Mouse (Mus musculus) left cerebral cortex, postnatal 10 days (tissue): ENCODE data around the gene Calml4. TPM values are rescaled to one million over a fixed set of nuclear protein-coding genes. Genes with fewer than 3 reads are reported as not detected.
A peak's percentile ranks its signal among the peaks of the same experiment; 100 is the strongest.
"Not testable (repeated sequence)": the region's sequence is repeated elsewhere in the genome, so short reads cannot be mapped to it uniquely, and the experiment has no call there.

ENCODE experiments used
- DNase-seq, 2 experiments: peaks; one replicate each; pipeline ENCODE4 v3.0.0; 2021 to 2022; ENCODE audit warnings: low spot score in 2 of 2, mixed read lengths in 1 of 2; ENCODE audit errors: extremely low spot score in 1 of 2
- intact Hi-C: fragments of 180-260 bp; cut with DNase I; formaldehyde crosslinking; loops from one replicate; pipeline ENCODE4 v1.15.1; 2025
- total RNA-seq, 2 experiments: library from RNA; stranded (reverse); gene quantifications; 2 replicates each; pipeline ENCODE4 v1.2.3; 2021

Gene Calml4
- 1 to 10 TPM in 1 of 2 experiments, under 1 TPM in 1; 0.57 to 1.5 TPM for total RNA-seq

GRCm38 (mm10) chr9:62857719-62858261 is at the start of gene Calml4:
Gene Calml4, plus strand, starts transcription at chr9:62858080.
- peak in 1 of 2 experiments; percentile 74 for DNase-seq
- intact Hi-C loops: no loop called here

DNA sequence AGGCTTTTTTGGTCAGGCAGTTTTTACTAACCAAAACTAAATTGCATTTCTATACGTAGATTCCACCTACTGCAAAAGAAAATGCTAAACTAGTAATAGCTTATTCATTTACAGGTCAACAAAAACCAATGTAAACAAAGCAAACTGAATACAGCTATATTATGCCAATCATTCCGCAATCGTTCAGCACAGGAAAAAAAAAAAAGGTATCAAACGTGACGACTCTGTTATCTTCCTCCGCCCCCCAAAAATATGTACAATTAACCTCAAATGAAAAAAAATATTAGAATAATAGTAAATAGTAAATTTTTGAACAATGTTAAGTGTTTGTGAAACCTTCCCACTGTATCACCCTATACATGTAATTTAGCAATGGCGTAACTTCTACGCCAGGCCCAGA is 47.8 kb upstream of the Calml4 start:
- intact Hi-C loops: no loop called here
- DNase-seq: no peak

- intact Hi-C loops: no loop called here
- DNase-seq: no peak
Measured at GRCm38 (mm10) chr9:62810543-62811515, 47.1 kb upstream of the Calml4 start.

GRCm38 (mm10) chr9:62811516-62812121 is 46.3 kb upstream of the Calml4 start, which contains the start of gene Fem1b:
Gene Fem1b, minus strand, starts transcription at chr9:62811934.
- intact Hi-C loops: no loop called here
- DNase-seq: peak; percentile 89 to 92

GRCm38 (mm10) chr9:62812216-62813049 is 45.4 kb upstream of the Calml4 start:
- intact Hi-C loops: no loop called here
- DNase-seq: no peak

GRCm38 (mm10) chr9:62814751-62815150 is 43.1 kb upstream of the Calml4 start:
- no peak for DNase-seq
- intact Hi-C loops: no loop called here

DNA sequence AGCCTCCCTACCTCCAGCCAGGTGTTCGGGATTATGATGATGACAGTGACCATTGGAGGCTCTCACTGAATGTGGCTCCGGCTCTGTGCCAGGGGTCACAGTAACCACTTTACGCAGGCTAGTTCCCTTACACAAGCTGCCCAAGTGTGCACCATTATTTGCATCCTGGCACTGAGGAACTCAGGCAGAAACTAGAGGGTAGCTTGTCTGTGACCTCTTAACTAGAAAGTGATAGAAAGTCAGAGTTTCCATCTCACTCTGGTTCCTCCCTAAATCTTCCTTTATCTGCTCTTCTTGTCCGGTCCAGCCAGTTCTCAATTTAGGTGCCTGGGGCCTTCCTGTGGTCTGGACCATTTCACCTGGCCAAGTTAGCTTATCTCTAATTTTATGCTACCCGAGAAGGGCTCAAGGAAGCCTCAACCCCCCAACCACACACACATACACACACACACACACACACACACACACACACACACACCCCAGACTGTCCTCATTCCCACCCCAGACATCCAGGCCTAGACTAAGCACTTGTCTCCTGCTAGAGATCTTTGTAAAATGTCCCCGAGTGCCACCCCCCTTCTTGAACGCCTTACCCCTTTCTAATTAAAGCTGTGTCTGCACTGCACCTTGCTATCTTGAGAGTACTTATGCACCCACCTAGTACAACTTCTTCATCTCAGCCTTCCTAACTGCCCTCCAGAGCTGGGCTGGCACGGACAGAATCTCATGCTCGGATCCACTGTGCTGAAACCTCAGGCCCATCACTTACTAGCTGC is 41.4 kb upstream of the Calml4 start:
- intact Hi-C loops: no loop called here

DNA sequence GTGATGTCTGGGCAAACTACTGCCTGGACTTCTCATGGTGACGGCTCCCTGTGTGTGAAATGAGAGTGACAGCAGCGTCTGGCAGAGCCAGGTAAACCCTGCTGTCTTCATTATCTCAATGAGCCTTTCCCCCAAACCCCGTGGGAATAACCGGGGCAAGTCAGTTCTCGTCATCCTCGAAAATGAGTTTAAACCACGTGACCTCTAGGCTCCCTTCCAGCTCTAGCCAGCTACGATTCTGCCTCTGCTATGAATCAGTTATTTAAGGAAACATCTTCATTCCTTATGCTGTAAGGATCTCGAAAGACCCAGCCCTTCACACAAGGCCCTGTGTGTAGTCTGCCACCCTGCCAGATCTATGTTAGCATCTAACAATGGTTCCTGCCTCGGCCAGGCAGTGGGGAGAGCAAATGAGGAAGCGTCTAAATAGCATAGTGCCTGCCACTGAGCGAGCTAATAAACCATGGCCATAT is 40.7 kb upstream of the Calml4 start:
- peak in 1 of 2 experiments; percentile 57 for DNase-seq

More for the DNA sequence above, 41.4 kb upstream of the Calml4 start:
- no peak for DNase-seq

DNA sequence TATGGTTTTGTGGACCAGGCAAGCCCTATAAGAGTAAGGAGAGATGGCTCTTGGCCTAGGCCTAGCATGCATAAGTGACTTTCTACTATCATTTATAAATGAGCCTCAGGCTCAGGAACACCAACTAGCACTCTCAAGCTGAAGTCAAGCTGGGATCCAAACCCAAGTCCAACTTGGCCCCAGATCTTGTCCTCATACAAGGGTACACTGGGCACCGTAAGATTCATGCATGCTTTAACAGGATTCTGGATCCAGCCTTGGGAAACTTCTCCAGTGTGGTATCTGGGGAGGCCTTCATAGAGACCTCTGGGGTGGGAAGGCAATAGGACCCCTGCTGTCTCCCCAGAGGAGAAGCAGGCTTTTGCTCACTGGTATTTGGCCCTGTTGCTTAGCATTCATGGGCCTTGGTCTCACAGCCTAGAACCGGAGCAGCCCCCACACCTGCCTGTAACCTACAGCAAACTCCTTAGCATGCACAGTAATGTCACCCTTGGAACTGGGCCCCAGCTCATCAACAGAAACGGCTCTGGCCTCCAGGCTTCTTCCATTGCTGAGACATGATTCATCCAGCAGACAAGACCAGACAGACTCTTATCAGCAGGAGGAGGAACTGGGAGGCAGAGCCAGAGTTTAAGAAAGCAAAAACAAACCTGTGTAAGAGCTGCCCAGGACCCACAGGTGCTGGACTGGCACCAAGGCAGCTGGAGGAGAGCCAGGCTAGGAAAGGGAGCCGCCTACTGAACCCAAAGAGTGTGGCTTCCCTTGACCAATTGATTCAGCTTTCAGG is 39.9 kb upstream of the Calml4 start:
- intact Hi-C loops: no loop called here
- DNase-seq: no peak

More for the DNA sequence above, 40.7 kb upstream of the Calml4 start:
- intact Hi-C loops: no loop called here

- no peak for DNase-seq
- intact Hi-C loops: no loop called here
Measured at GRCm38 (mm10) chr9:62819494-62819893, 38.4 kb upstream of the Calml4 start.

GRCm38 (mm10) chr9:62819910-62820309 is 38.0 kb upstream of the Calml4 start:
- DNase-seq, intact Hi-C loops: not testable (repeated sequence)

- no peak for DNase-seq
- intact Hi-C loops: no loop called here
Measured at GRCm38 (mm10) chr9:62820829-62821228, 37.1 kb upstream of the Calml4 start.

DNA sequence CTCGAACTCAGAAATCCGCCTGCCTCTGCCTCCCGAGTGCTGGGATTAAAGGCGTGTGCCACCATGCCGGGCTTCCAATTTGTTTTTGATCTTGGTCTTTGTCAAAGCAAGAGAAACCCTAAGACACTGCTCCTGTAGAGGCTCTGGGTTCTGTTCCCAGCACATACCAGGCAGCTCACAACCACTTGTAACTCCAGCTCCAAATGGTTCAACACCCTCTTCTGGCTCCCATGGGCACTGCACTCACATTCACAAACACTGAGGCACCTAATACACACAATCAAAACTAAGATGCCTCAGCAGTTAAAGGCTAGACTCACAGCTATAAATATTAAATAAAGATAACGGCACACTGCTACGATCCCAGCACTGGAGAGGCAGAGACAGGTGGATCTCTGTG is 36.1 kb upstream of the Calml4 start:
- DNase-seq: no peak
- intact Hi-C loops: no loop called here

- intact Hi-C loops: no loop called here
- no peak for DNase-seq
Measured at GRCm38 (mm10) chr9:62825791-62826393, 32.0 kb upstream of the Calml4 start.

DNA sequence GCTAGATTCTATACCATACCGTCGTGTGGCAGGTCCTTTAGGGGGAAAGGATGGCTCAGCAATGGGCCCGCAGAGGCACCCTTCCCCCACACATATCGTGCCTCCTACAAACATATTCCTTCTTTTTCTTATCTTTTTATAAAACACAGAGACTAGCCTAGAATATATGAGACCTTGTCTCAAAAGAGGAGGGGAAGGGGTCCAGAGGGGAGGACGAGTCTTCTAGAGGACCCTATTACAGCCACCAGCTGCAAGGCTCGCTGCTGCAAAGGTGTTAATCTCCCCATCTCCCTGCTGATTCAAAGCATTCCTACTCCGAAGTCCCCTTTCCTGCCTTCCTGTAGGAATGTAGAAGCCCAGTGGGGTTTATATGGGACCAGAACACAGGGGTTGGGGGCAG is 31.4 kb upstream of the Calml4 start:
- intact Hi-C loops: no loop called here
- no peak for DNase-seq

- no peak for DNase-seq
- intact Hi-C loops: no loop called here
Measured at GRCm38 (mm10) chr9:62827939-62828652, 29.8 kb upstream of the Calml4 start.
